Mouse (Mus musculus) liver, embryonic 11.5 days (tissue): ENCODE measurements at regions not wholly inside any gene's neighbourhood (a gene's known extent, or its start where the extent isn't known, plus 50 kb on each side); places are given as distances from the start of the nearest gene placed in this dataset.

Experiments
- ATAC-seq: fragments of 200-750 bp; cut with Nextera tagmentation; replicated peaks from 2 replicates; pipeline ENCODE4 v1.8.0; 2017; ENCODE audit warnings: moderate number of reproducible peaks, mild to moderate bottlenecking, moderate TSS enrichment, moderate library complexity; ENCODE audit not compliant: low FRiP score
- DNase-seq: peaks from one replicate; pipeline ENCODE4 v3.0.0-alpha.2; 2017; ENCODE audit warnings: low spot score
- H3K27ac ChIP-seq: fragments of 300-500 bp; sonication (generic); 2 replicates; pipeline ENCODE4 v1.5.1; 2014; ENCODE audit warnings: mild to moderate bottlenecking, low read depth, low read length, control low read depth
- H3K27me3 ChIP-seq: fragments of 300-500 bp; sonication (generic); replicated peaks from 2 replicates; pipeline ENCODE4 v1.6.1; 2014; ENCODE audit warnings: low read length, mixed read lengths; ENCODE audit not compliant: control insufficient read depth, insufficient read depth
- H3K36me3 ChIP-seq: fragments of 300-500 bp; sonication (generic); 2 replicates; pipeline ENCODE4 v1.6.1; 2014; ENCODE audit warnings: mild to moderate bottlenecking, low read length, moderate library complexity, mixed read lengths; ENCODE audit not compliant: control insufficient read depth, insufficient read depth
- H3K4me1 ChIP-seq: fragments of 300-500 bp; sonication (generic); replicated peaks from 2 replicates; pipeline ENCODE4 v1.6.1; 2014; ENCODE audit warnings: low read length, mixed read lengths; ENCODE audit not compliant: control insufficient read depth, insufficient read depth
- H3K4me2 ChIP-seq: fragments of 300-500 bp; sonication (generic); 2 replicates; pipeline ENCODE4 v1.6.1; 2014; ENCODE audit warnings: mild to moderate bottlenecking, control low read depth, moderate library complexity
- H3K4me3 ChIP-seq: fragments of 300-500 bp; sonication (generic); 2 replicates; pipeline ENCODE4 v1.5.1; 2014; ENCODE audit warnings: low read depth, low read length, control low read depth
- H3K9ac ChIP-seq: fragments of 300-500 bp; sonication (generic); 2 replicates; pipeline ENCODE4 v1.6.1; 2014; ENCODE audit warnings: low read depth, low read length, control low read depth
- H3K9me3 ChIP-seq: fragments of 300-500 bp; sonication (generic); 2 replicates; pipeline ENCODE4 v1.6.1; 2016; ENCODE audit warnings: low read length, inconsistent platforms, mixed read lengths; ENCODE audit not compliant: control insufficient read depth
- WGBS: fragments of 180-500 bp; shearing (Covaris S2); extraction: QIAGEN DNeasy Blood & Tissue Kit; methylation state at CpG from one replicate; pipeline ENCODE4 v1.1.7; 2014; 5-methylcytosine and 5-hydroxymethylcytosine counted together

DNA sequence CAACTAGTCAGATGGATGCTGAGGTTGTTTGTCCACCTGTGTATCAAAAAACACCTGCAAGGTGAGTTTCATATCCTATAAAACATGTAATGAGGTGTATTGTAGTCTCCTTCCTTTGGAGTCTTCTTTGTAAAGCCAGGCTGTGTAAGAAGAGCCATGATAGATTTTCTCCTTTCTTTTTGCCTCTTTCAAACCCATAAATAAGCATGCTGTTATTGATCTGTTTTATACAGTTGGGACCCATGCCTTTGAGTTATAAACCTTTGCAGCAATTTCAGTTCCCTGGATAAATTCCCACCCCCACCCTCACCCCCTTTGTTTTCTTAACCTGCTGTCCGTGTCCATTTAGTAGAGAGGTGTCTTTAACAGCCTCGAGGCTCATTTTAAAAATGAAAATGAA is 131.0 kb upstream of the Rgs17 start:
- Histone ChIP-seq H3K9me3 (no peaks in the 10 kb centered on the region), H3K4me2 (no peak overlapping the region), H3K9ac (no peak overlapping the region), H3K36me3 (no peaks in the 10 kb centered on the region), H3K27ac (no peak overlapping the region), H3K4me3 (no peak overlapping the region), H3K27me3 (no peaks in the 10 kb centered on the region), H3K4me1 (no peaks in the 10 kb centered on the region)
- WGBS, result 59% methylated on average over 2 of the region's 2 CpGs
- DNase-seq (no peak), ATAC-seq (no peak)

DNA sequence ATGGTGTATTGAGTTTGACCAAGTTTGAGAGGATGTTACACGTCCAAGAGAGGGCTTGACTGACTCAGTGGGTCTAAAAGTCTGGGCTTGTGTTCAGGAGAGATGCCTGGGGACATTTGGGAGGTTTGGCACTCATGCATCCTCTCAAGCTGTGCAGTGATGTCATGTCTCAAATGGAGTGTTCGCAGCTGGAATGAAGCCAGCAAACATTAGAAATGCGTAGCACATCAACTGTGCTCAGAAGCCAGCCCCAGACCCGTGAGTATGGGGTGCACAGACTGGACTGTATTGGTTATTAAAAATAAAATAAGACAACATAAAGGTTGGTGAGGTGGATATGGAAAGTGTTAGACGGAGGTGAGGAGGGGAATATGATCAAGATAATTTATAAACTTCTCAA is 121.2 kb upstream of the Rgs17 start:
- Histone ChIP-seq H3K4me2 (no peak overlapping the region), H3K36me3 (no peaks in the 10 kb centered on the region), H3K4me1 (no peaks in the 10 kb centered on the region), H3K27me3 (no peaks in the 10 kb centered on the region), H3K27ac (no peak overlapping the region), H3K9me3 (no peaks in the 10 kb centered on the region), H3K4me3 (no peak overlapping the region), H3K9ac (no peak overlapping the region)
- DNase-seq (no peak), ATAC-seq (no peak)
- WGBS, result 71% methylated on average over 5 of the region's 5 CpGs

GRCm38 (mm10) chr10:6039771-6040170 is 117.6 kb upstream of the Rgs17 start:
- Histone ChIP-seq H3K4me1 (no peaks in the 10 kb centered on the region), H3K36me3 (no peaks in the 10 kb centered on the region), H3K4me2 (no peak overlapping the region), H3K27me3 (no peaks in the 10 kb centered on the region), H3K27ac (no peak overlapping the region), H3K9ac (no peak overlapping the region), H3K4me3 (no peak overlapping the region), H3K9me3 (no peaks in the 10 kb centered on the region)
- ATAC-seq, result no peak
- 66% methylated on average over 4 of the region's 4 CpGs for WGBS
- DNase-seq, result no peak

- Histone ChIP-seq H3K4me2 (no peak overlapping the region), H3K27me3 (no peaks in the 10 kb centered on the region), H3K9ac (no peak overlapping the region), H3K9me3 (no peaks in the 10 kb centered on the region), H3K4me3 (no peak overlapping the region), H3K27ac (no peak overlapping the region), H3K36me3 (no peaks in the 10 kb centered on the region), H3K4me1 (no peaks in the 10 kb centered on the region)
- ATAC-seq (0 out of 2 replicates have a peak, but pooled peaks have one; percentile 51), DNase-seq (peak; percentile 56)
- WGBS, result 26% methylated on average over 25 of the region's 25 CpGs
These were observed 113.7 kb upstream of the Rgs17 start for GRCm38 (mm10) chr10:6035792-6036487.

DNA sequence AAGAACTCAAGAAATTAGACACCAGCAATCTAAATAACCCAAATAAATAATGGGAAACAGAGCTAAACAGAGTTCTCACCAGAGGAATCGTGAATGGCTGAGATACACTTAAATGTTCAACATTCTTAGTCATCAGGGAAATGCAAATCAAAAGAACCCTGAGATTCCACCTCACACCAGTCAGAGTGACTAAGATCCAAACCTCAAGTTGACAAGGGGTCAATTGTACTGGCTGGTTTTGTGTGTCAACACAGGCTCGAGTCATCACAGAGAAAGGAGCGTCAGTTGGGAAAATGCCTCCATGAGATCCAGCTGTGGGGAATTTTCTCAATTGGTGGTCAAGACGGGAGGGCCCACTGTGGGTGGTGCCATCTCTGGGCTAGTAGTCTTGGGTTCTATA is 110.3 kb upstream of the Rgs17 start:
- Histone ChIP-seq H3K9ac (no peak overlapping the region), H3K4me2 (no peak overlapping the region), H3K27ac (no peak overlapping the region), H3K4me1 (no peaks in the 10 kb centered on the region), H3K27me3 (no peaks in the 10 kb centered on the region), H3K36me3 (no peaks in the 10 kb centered on the region), H3K4me3 (no peak overlapping the region), H3K9me3 (no peaks in the 10 kb centered on the region)
- no peak for DNase-seq
- ATAC-seq, result no peak
- WGBS, result 64% methylated on average over 4 of the region's 4 CpGs

- Histone ChIP-seq H3K36me3 (no peaks in the 10 kb centered on the region), H3K4me2 (no peak overlapping the region), H3K4me3 (no peak overlapping the region), H3K9me3 (no peaks in the 10 kb centered on the region), H3K27me3 (no peaks in the 10 kb centered on the region), H3K4me1 (no peaks in the 10 kb centered on the region), H3K9ac (no peak overlapping the region), H3K27ac (no peak overlapping the region)
- 38% methylated on average over 1 of the region's 1 CpGs for WGBS
- DNase-seq (no peak), ATAC-seq (no peak)
These were observed 105.4 kb upstream of the Rgs17 start for GRCm38 (mm10) chr10:6027551-6027950.

DNA sequence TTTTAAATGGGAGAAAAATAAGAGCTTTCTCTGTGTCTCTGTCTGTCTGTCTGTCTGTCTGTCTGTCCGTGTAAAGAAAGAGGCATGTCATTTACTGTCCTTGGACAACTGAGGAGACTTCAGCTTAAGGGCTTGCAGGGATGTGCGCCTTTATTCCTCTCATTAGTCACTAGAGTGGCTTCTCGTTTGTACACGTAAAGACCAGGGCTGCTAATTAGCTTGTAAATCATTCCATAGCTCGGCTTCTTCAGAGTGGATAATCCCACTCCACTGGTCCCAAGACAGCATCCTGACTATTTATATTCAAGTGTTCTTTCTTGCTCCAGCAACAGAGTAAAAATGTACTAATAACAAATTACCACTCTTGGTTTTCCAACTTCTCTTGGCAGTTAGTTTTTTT is 104.1 kb upstream of the Rgs17 start:
- WGBS, result 74% methylated on average over 5 of the region's 5 CpGs
- Histone ChIP-seq H3K27me3 (no peaks in the 10 kb centered on the region), H3K4me1 (no peaks in the 10 kb centered on the region), H3K27ac (no peak overlapping the region), H3K36me3 (no peaks in the 10 kb centered on the region), H3K9ac (no peak overlapping the region), H3K9me3 (no peaks in the 10 kb centered on the region), H3K4me3 (no peak overlapping the region), H3K4me2 (no peak overlapping the region)
- DNase-seq (no peak), ATAC-seq (no peak)

- Histone ChIP-seq H3K36me3 (no peaks in the 10 kb centered on the region), H3K4me3 (no peak overlapping the region), H3K9me3 (no peaks in the 10 kb centered on the region), H3K9ac (no peak overlapping the region), H3K4me1 (no peaks in the 10 kb centered on the region), H3K27ac (no peak overlapping the region), H3K4me2 (no peak overlapping the region), H3K27me3 (no peaks in the 10 kb centered on the region)
- ATAC-seq, result no peak
- WGBS, result 64% methylated on average over 2 of the region's 2 CpGs
- DNase-seq, result no peak
These were observed 100.5 kb upstream of the Rgs17 start for GRCm38 (mm10) chr10:6022609-6023283.
